In the genomic region with DNA sequence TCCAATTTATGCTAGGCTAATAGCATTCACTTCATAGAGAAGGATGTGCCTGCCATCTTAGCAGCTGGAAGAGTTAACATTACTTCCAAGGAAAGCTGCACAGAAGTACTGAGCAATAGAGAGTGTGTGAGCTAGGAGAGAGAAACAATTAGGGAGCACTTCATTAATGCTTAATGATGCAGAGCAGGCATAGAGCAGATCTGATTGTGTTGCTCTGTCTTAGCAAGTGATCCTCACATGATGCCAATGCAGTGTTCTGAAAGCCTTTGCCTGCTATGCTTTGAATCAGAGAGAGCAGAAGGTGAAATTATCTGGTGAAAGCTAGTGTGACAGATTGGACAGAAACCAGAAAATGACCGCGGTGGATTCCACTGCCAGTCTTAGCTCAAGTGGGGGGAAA, we compare ENCODE assay signal across 22 mouse cellular contexts.
A peak's percentile ranks its signal among the peaks of the same experiment; 100 is the strongest.
DNase-seq lines count a peak whose midpoint lies in the region; ATAC-seq lines count a peak whose summit lies in the region.
"Had no signal": no experiment of that assay in that cellular context is flagged by ENCODE, and none has a peak within 500 bp of the region (broad histone marks: within the 10 kb centered on the region; RNA-seq: fewer than 3 reads in every experiment).

No protein-coding gene starts in this region.

- no peaks in the 10 kb centered on the region for H3K27me3 ChIP-seq in hindbrain, embryonic 12.5 days
- no peaks in the 10 kb centered on the region for H3K27me3 ChIP-seq in hindbrain, embryonic 10.5 days (ENCODE audit: insufficient read depth, poor library complexity, severe bottlenecking)
- H3K27me3 ChIP-seq in midbrain, embryonic 15.5 days (replicated peaks) = no peaks in the 10 kb centered on the region
- H3K27me3 ChIP-seq: heart, embryonic 15.5 days; kidney, embryonic 15.5 days; limb, embryonic 12.5 days; liver, embryonic 12.5 days had no signal

- DNase-seq in hindbrain, embryonic 10.5 days (ENCODE audit: low spot score) = no peak
- peak; percentile 30 for DNase-seq in MN1 (ENCODE audit: low spot score)
- DNase-seq in brain, adult 2 months (ENCODE audit: low read depth, low spot score) = peak; percentile 12
- DNase-seq in ovary, postnatal 14 days (ENCODE audit: low spot score) = no peak
- DNase-seq in heart, adult 18-20 months = no peak
- DNase-seq: adrenal gland, adult 8-10 months; cerebellum, adult 11-12 months; gastrocnemius, postnatal 10 days; heart, adult 2 months; heart, postnatal 4 days; lung, adult 2 months; lung, postnatal 36 days; right cerebral cortex, postnatal 14 days; thymus, postnatal 36 days had no signal

- H3K4me1 ChIP-seq in hindbrain, embryonic 12.5 days = 0 out of 2 replicates have a peak, but pooled peaks cover 2% of the 10 kb centered on the region
- H3K4me1 ChIP-seq in hindbrain, embryonic 10.5 days (replicated peaks) = no peaks in the 10 kb centered on the region
- H3K4me1 ChIP-seq in midbrain, embryonic 15.5 days = no peaks in the 10 kb centered on the region
- H3K4me1 ChIP-seq: embryonic facial prominence, embryonic 10.5 days; heart, embryonic 15.5 days; kidney, embryonic 15.5 days; limb, embryonic 12.5 days; liver, embryonic 12.5 days had no signal

- ATAC-seq in hindbrain, embryonic 12.5 days (ENCODE audit: low FRiP score) = peak; percentile 63; the same call in 1 of the 2 replicates
- ATAC-seq in midbrain, embryonic 15.5 days (replicated peaks) = peak; percentile 50; the same call in 1 of the 2 replicates
- ATAC-seq: intestine, embryonic 16.5 days; liver, embryonic 12.5 days had no signal

- H3K9ac ChIP-seq in hindbrain, embryonic 12.5 days = no peak overlapping the region
- H3K9ac ChIP-seq in midbrain, embryonic 15.5 days = no peak overlapping the region
- H3K9ac ChIP-seq: heart, embryonic 15.5 days; kidney, embryonic 15.5 days; limb, embryonic 12.5 days; liver, embryonic 12.5 days had no signal

- no peaks in the 10 kb centered on the region for H3K36me3 ChIP-seq in hindbrain, embryonic 12.5 days
- no peaks in the 10 kb centered on the region for H3K36me3 ChIP-seq in hindbrain, embryonic 10.5 days
- no peaks in the 10 kb centered on the region for H3K36me3 ChIP-seq in midbrain, embryonic 15.5 days (replicated peaks)
- H3K36me3 ChIP-seq: embryonic facial prominence, embryonic 10.5 days; heart, embryonic 15.5 days; kidney, embryonic 15.5 days; limb, embryonic 12.5 days; liver, embryonic 12.5 days had no signal

- no peaks in the 10 kb centered on the region for H3K9me3 ChIP-seq in hindbrain, embryonic 12.5 days (replicated peaks)
- H3K9me3 ChIP-seq in hindbrain, embryonic 10.5 days = no peaks in the 10 kb centered on the region
- no peaks in the 10 kb centered on the region for H3K9me3 ChIP-seq in midbrain, embryonic 15.5 days
- H3K9me3 ChIP-seq: embryonic facial prominence, embryonic 10.5 days; heart, embryonic 15.5 days; kidney, embryonic 15.5 days; limb, embryonic 12.5 days; liver, embryonic 12.5 days had no signal

- H3K4me3 ChIP-seq in hindbrain, embryonic 12.5 days = no peak overlapping the region
- no peak overlapping the region for H3K4me3 ChIP-seq in hindbrain, embryonic 10.5 days
- no peak overlapping the region for H3K4me3 ChIP-seq in midbrain, embryonic 15.5 days
- H3K4me3 ChIP-seq: embryonic facial prominence, embryonic 10.5 days; heart, adult 2 months; heart, embryonic 15.5 days; kidney, embryonic 15.5 days; limb, embryonic 12.5 days; liver, embryonic 12.5 days had no signal

- no peak overlapping the region for H3K4me2 ChIP-seq in hindbrain, embryonic 12.5 days (replicated peaks)
- H3K4me2 ChIP-seq in midbrain, embryonic 15.5 days = no peak overlapping the region
- H3K4me2 ChIP-seq: heart, embryonic 15.5 days; kidney, embryonic 15.5 days; limb, embryonic 12.5 days; liver, embryonic 12.5 days had no signal

- 64% methylated on average over 2 of the region's 2 CpGs for WGBS in hindbrain, embryonic 12.5 days
- 71% methylated on average over 2 of the region's 2 CpGs for WGBS in hindbrain, embryonic 10.5 days
- WGBS in midbrain, embryonic 15.5 days = 40% methylated on average over 2 of the region's 2 CpGs

- H3K27ac ChIP-seq in hindbrain, embryonic 12.5 days = no peak overlapping the region
- H3K27ac ChIP-seq in hindbrain, embryonic 10.5 days = no peak overlapping the region
- H3K27ac ChIP-seq in midbrain, embryonic 15.5 days = no peak overlapping the region
- H3K27ac ChIP-seq: embryonic facial prominence, embryonic 10.5 days; heart, adult 2 months; heart, embryonic 15.5 days; kidney, embryonic 15.5 days; limb, embryonic 12.5 days; liver, embryonic 12.5 days had no signal

Comparison
In these comparisons a context has a peak if more than half of its experiments do, and no peak if none do; other contexts are left out.
1. DNase-seq: peak in MN1 (single experiment) and brain, adult 2 months (single experiment); none in hindbrain, embryonic 10.5 days (single experiment), ovary, postnatal 14 days (single experiment) and heart, adult 18-20 months (0 of 2).